Mouse (Mus musculus) urinary bladder, postnatal 14 days (tissue): Measurements from ENCODE around the gene Wipi1.

Experiments used
- DNase-seq: peaks from one replicate; pipeline ENCODE4 v3.0.0; 2021; ENCODE audit warnings: low spot score

Gene Wipi1

DNA sequence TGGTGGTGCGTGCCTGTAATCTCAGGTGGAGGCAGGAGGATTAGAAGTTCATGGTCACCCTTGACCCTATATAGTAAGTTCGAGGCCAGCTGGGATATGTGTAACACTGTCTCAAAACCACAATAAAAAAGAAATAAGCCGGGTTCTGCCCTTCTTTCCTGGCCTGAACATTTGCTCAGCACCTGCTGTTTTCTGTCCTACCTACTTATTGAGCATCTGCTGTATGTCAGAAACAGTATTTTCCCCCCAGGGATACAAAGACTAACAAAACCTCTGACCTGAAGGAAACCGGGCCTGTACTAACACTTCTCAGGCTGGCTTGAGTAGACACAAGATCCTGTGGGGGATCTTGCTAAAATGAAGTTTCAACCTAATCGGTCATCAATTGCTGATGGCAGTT is 74.8 kb downstream of the Wipi1 start:
- no peak for DNase-seq

GRCm38 (mm10) chr11:109535966-109536365 is 75.8 kb downstream of the Wipi1 start:
- DNase-seq = no peak

- no peak for DNase-seq
Measured at GRCm38 (mm10) chr11:109530030-109530429, 81.7 kb downstream of the Wipi1 start.

DNA sequence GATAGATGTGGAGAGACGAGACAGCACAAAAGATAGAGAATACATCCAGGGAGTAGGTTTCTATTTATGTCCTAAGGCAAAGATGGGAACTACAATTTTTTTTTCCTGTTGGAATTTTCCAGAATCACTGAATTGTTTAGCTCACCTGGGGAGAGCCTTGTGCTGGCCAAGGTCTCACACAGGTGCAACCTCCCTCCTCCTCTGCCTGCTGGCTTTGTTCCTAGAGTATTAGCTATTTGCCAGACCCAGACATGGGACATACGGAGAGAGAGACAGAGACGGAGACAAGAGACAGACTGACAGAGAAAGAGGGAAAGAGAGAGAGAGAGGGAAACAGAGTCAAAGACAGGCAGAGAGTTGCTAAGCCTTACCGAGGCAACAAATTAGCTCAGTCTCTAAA is 86.2 kb downstream of the Wipi1 start:
- no peak for DNase-seq

- no peak for DNase-seq
Measured at GRCm38 (mm10) chr11:109524869-109525268, 86.9 kb downstream of the Wipi1 start.
